Mouse (Mus musculus) cerebellum, adult (tissue): ENCODE results near the gene Ganc.

Experiments used
- ATAC-seq: cut with Nextera tagmentation; 2 replicates; pipeline ENCODE4 v1.9.2; 2017; ENCODE audit warnings: mild to moderate bottlenecking, moderate library complexity, mixed read lengths; ENCODE audit not compliant: insufficient number of reproducible peaks, low FRiP score, low TSS enrichment

Ganc gene

GRCm38 (mm10) chr2:120499971-120500471 is 96.3 kb downstream of the Ganc start:
- no peak for ATAC-seq

- no peak for ATAC-seq
Measured at GRCm38 (mm10) chr2:120501136-120501918, 97.6 kb downstream of the Ganc start.

DNA sequence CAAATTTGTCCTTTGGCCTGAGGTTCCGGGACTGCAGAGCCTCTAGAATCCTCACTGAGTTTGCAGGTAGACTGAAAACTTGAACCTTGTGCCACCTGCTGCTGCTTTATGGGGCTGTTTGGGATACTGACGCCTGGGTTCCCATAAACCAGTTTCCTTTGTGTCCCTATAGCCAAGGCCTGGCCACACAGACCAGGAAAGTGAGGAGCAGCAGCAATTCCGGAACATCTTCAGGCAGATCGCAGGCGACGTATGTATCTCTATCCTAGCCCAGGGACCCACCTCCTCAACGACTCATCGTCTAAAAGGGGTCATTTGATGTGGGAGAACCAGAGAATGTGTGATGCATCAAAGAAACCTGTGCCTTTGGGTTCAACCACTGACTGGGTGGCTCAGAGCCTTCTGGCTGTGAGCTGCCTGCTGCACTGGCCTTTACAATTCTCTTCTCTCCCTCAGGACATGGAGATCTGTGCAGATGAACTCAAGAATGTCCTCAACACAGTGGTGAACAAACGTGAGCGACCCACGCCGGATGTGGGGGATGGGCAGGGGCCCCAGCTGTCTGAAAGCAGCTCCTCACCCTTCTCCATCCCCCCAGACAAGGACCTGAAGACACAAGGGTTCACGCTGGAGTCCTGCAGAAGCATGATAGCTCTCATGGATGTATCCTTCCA is 98.4 kb downstream of the Ganc start:
- ATAC-seq, result no peak

GRCm38 (mm10) chr2:120502605-120502990 is 98.9 kb downstream of the Ganc start:
- ATAC-seq, result no peak

DNA sequence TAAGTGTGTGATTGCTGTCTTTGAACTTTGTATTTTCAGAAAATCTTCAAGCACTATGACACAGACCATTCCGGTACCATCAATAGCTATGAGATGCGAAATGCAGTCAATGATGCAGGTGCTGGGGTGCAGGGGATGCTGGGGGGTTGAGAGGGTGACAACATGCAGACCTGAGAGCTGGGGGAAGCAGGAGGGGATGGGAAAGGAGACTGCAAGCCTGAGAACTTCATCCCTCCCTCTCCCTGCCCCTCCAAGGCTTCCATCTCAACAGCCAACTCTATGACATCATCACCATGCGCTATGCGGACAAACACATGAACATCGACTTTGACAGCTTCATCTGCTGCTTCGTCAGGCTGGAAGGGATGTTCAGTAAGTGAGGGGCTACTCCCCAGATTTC is 99.4 kb downstream of the Ganc start:
- ATAC-seq, result 0 out of 2 replicates have a peak, but pooled peaks have one; percentile 31

DNA sequence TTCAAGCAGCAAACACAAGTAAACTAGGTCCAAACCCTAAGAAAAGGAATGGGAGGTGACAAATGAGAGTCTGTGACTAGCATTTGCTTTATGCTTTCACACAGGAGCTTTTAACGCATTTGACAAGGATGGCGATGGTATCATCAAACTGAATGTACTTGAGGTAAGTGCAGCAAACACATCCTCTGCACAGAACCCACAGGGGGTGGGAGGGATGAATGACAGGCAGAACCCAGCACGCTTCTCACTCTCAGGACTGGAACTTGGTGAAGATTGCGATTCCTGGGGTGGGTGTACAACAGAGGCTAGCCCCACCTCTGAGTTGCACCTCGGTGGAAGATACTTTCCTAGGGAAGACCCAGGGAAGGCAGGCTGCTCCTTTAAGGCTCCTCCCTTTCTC is 100.3 kb downstream of the Ganc start:
- no peak for ATAC-seq
